Mouse (Mus musculus) neural tube, embryonic 11.5 days (tissue): ENCODE measurements around the gene Ppp1r15a. TPM values are rescaled to one million over a fixed set of nuclear protein-coding genes. Genes with fewer than 3 reads are reported as not detected.

Experiments
- ATAC-seq: fragments of 200-750 bp; cut with Nextera tagmentation; 2 replicates; pipeline ENCODE4 v1.8.0; 2017; ENCODE audit warnings: moderate number of reproducible peaks, mild to moderate bottlenecking, moderate TSS enrichment, moderate library complexity; ENCODE audit not compliant: insufficient read depth, low FRiP score, low TSS enrichment
- DNase-seq: peaks from one replicate; pipeline ENCODE4 v3.0.0-alpha.2; 2015; ENCODE audit warnings: low spot score
- H3K27ac ChIP-seq: fragments of 300-500 bp; sonication (generic); 2 replicates; pipeline ENCODE4 v1.5.1; 2014; ENCODE audit warnings: low read depth, mild to moderate bottlenecking, low read length
- H3K27me3 ChIP-seq: fragments of 300-500 bp; sonication (generic); 2 replicates; pipeline ENCODE4 v1.6.1; 2014; ENCODE audit warnings: mild to moderate bottlenecking, low read length, mixed read lengths; ENCODE audit not compliant: control insufficient read depth, insufficient read depth
- H3K36me3 ChIP-seq: fragments of 300-500 bp; sonication (generic); 2 replicates; pipeline ENCODE4 v1.6.1; 2014; ENCODE audit warnings: mild to moderate bottlenecking, low read length, moderate library complexity, mixed read lengths; ENCODE audit not compliant: control insufficient read depth, insufficient read depth
- H3K4me1 ChIP-seq: fragments of 300-500 bp; sonication (generic); 2 replicates; pipeline ENCODE4 v1.6.1; 2014; ENCODE audit warnings: low read length, mixed read lengths; ENCODE audit not compliant: control insufficient read depth, insufficient read depth
- H3K4me2 ChIP-seq: fragments of 300-500 bp; sonication (generic); 2 replicates; pipeline ENCODE4 v1.6.1; 2014; ENCODE audit warnings: low read depth, mild to moderate bottlenecking, moderate library complexity
- H3K4me3 ChIP-seq: fragments of 300-500 bp; sonication (generic); 2 replicates; pipeline ENCODE4 v1.5.1; 2014; ENCODE audit warnings: low read depth, low read length
- H3K9ac ChIP-seq: fragments of 300-500 bp; sonication (generic); 2 replicates; pipeline ENCODE4 v1.6.1; 2014; ENCODE audit warnings: mild to moderate bottlenecking, low read length
- H3K9me3 ChIP-seq: fragments of 300-500 bp; sonication (generic); 2 replicates; pipeline ENCODE4 v1.6.1; 2016; ENCODE audit warnings: low read length; ENCODE audit not compliant: control insufficient read depth
- WGBS: fragments of 180-500 bp; shearing (Covaris S2); extraction: QIAGEN DNeasy Blood & Tissue Kit; methylation state at CpG from one replicate; pipeline ENCODE4 v1.1.7; 2014; 5-methylcytosine and 5-hydroxymethylcytosine counted together
- polyA plus RNA-seq: library from polyadenylated mRNA; unstranded; fragments of >200 nt; fragmentation: Nextera tagmentation; extraction: Ambion mirVana; gene quantifications from 2 replicates; pipeline ENCODE4 v1.2.1, GENCODE M21; 2014

Gene Ppp1r15a
- polyA plus RNA-seq, 1 experiment from 2014 or later, result 17.7 TPM

DNA sequence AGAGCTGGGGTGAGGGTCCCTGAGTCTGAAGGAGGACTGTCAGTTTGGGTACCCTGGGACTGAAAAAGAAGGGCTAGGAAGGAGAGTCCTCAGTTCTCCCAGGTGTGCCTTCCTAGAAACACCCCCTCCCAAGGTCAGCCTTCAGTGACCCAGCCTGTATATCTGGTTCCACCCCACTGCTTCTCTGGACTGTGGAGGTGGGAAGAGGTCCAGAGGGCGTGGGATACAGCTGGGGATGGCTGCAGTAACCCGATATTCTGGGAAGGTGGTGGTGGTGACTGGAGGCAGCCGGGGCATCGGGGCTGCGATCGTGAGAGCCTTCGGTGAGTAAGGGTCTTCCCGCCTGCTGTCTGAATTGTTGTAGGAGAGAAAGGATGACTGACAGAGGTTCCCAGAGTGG is 28.7 kb upstream of the Ppp1r15a start, which contains the start of gene Hsd17b14:
Hsd17b14 (plus strand) TSS at position 150 of the 400 bp plus-strand sequence.
- Histone ChIP-seq H3K9me3 (no peaks in the 10 kb centered on the region), H3K27me3 (no peaks in the 10 kb centered on the region), H3K4me2 (no peak within 1 kb of the TSS), H3K4me1 (no peaks in the 10 kb centered on the region), H3K4me3 (no peak within 1 kb of the TSS), H3K27ac (no peak within 1 kb of the TSS), H3K9ac (no peak within 1 kb of the TSS), H3K36me3 (no peaks in the 10 kb centered on the region)
- DNase-seq (no peak), ATAC-seq (no peak)
- 40% methylated on average over 8 of the region's 8 CpGs for WGBS

DNA sequence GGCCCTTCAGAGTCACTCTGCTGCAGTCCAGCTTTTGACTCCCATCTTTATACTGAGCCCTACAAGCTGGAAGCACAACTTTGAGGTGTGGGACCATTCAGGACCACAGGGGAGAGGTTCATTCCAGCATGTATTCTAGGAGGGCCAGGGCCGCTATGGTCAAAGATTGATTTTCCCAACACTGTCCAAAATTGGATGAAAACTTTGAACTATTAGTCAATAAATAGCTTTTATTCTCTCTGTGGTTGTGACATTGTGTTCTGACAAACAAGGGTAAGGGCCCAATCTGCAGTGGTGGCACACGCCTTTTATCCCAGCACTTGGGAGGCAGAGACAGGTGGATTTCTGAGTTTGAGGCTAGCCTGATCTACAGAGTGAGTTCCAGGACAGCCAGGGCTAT is 27.9 kb upstream of the Ppp1r15a start:
- Histone ChIP-seq H3K4me2 (no peak overlapping the region), H3K27ac (no peak overlapping the region), H3K9me3 (no peaks in the 10 kb centered on the region), H3K36me3 (no peaks in the 10 kb centered on the region), H3K4me3 (no peak overlapping the region), H3K27me3 (no peaks in the 10 kb centered on the region), H3K9ac (no peak overlapping the region), H3K4me1 (no peaks in the 10 kb centered on the region)
- 92% methylated on average over 2 of the region's 2 CpGs for WGBS
- ATAC-seq (no peak), DNase-seq (no peak)

DNA sequence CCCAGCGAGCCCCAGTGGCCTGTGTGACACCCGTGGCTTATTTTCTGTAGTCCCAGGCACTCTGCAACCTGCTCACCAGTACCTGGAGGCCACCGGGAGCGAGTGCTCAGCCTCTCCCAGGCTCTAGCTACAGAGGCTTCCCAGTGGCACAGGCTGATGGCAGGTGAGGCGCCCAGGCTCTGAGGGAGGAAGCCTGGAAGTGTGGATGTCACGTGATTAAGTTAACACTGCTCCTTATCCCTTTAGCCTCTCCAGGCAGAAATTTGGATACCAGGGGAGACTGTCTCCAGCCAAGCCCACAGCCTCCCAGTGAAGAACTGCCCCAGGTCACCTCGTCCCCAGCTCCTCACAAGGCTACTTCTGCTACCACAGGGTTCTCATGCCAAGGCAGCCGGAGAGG is 27.5 kb upstream of the Ppp1r15a start:
- no peak overlapping the region for H3K27ac ChIP-seq
- no peak overlapping the region for H3K4me2 ChIP-seq
- H3K4me3 ChIP-seq, result no peak overlapping the region
- H3K36me3 ChIP-seq, result no peaks in the 10 kb centered on the region
- DNase-seq, result no peak
- H3K27me3 ChIP-seq, result no peaks in the 10 kb centered on the region
- 67% methylated on average over 8 of the region's 8 CpGs for WGBS
- H3K9ac ChIP-seq, result no peak overlapping the region
- no peak for ATAC-seq
- H3K4me1 ChIP-seq, result no peaks in the 10 kb centered on the region
- H3K9me3 ChIP-seq, result no peaks in the 10 kb centered on the region

DNA sequence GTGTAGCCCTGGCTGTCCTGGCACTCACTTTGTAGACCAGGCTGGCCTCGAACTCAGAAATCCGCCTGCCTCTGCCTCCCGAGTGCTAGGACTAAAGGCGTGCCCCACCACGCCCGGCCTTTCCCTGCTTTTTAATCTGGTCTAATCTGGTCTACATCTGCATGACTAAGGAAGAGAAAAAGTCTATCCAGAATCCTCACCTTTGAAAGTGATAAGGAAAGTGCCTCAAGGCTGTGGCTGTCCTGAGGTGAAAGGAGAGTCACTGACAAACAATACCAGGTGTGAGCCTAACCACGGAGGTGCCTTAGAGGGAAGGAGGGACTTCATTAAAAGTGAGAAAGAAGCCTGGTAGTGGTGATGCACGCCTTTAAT is 25.4 kb upstream of the Ppp1r15a start:
- Histone ChIP-seq H3K27ac (no peak overlapping the region), H3K36me3 (no peaks in the 10 kb centered on the region), H3K4me2 (no peak overlapping the region), H3K9ac (no peak overlapping the region), H3K9me3 (no peaks in the 10 kb centered on the region), H3K4me1 (no peaks in the 10 kb centered on the region), H3K27me3 (no peaks in the 10 kb centered on the region), H3K4me3 (no peak overlapping the region)
- DNase-seq (no peak), ATAC-seq (no peak)
- 83% methylated on average over 8 of the region's 8 CpGs for WGBS

DNA sequence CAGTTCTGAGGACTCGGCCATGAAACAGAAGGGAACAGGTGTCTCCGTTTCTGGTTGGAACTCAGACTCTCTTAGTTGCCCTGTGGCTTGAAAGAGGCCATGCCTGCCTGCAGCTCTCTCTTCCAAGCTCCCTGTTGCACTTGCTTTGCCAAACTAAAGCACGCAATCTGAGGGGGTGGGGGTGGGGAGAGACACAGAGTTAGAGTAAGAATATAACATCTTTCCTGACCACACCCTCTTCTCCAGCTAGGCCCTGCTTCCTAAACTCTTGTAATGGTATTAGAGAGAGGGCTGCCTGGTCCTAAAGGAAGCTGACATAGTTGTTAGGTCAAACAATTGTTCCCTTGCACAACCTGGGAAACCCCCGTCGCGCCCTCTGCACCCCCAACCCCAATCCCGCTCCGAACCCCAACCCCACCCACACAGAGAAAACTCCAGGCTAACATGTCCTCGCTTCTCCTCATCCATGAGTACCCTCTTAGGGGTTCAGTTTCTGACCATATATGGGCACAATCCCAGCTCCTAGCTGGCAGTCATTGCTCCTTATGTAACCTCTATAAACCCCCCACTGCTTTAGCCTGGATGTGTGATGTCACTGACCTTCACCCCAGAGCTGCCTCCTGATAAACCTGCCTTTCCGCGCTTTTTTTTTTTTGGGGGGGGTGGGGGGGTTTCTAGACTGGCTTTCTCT is 24.9 kb upstream of the Ppp1r15a start:
- Histone ChIP-seq H3K4me1 (no peaks in the 10 kb centered on the region), H3K4me2 (no peak overlapping the region), H3K4me3 (no peak overlapping the region), H3K9ac (no peak overlapping the region), H3K27me3 (no peaks in the 10 kb centered on the region), H3K27ac (no peak overlapping the region), H3K36me3 (no peaks in the 10 kb centered on the region), H3K9me3 (no peaks in the 10 kb centered on the region)
- ATAC-seq, result no peak
- WGBS, result 77% methylated on average over 11 of the region's 11 CpGs
- DNase-seq, result no peak

DNA sequence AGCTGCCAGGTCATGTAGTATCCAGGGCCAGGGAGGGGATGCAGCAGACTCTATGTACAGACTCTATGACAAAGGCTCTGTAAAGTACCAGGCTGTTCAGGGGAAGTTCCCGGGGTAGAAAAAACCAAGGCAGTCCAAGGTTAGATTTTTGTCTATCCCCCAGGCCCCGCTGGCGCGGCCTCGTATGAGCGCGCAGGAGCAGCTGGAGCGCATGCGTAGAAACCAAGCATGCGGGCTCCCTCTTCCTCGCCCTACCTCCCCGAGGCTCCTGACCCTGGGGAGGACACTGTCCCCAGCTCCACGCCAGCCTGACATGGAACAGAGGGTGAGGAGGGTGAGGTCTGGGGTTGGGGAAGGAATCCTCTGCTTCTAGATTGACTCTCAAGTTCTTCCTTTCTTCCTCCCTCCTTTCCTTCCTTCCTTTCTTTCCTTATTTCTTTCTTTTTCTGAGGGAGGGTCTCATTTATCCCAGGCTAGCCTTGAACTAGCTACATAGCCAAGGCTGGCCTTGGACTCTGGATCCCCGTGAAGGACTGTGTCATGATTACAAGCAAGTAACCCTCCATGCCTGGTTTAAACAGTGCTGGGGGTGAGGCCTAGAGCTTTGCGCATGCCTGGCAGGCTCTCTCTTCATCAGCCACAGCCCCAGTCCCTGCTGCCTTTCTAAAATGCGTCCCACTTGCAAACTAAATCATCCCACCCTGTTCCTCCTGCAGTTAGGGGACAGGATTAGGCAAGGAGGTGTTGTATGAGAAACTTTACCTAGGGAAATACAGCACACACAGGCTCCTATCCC is 23.8 kb upstream of the Ppp1r15a start:
- no peak overlapping the region for H3K27ac ChIP-seq
- no peaks in the 10 kb centered on the region for H3K9me3 ChIP-seq
- ATAC-seq (no peak), DNase-seq (no peak)
- H3K4me1 ChIP-seq, result no peaks in the 10 kb centered on the region
- 89% methylated on average over 16 of the region's 16 CpGs for WGBS
- H3K27me3 ChIP-seq, result no peaks in the 10 kb centered on the region
- H3K36me3 ChIP-seq, result no peaks in the 10 kb centered on the region
- H3K4me3 ChIP-seq, result no peak overlapping the region
- H3K4me2 ChIP-seq, result no peak overlapping the region
- no peak overlapping the region for H3K9ac ChIP-seq

DNA sequence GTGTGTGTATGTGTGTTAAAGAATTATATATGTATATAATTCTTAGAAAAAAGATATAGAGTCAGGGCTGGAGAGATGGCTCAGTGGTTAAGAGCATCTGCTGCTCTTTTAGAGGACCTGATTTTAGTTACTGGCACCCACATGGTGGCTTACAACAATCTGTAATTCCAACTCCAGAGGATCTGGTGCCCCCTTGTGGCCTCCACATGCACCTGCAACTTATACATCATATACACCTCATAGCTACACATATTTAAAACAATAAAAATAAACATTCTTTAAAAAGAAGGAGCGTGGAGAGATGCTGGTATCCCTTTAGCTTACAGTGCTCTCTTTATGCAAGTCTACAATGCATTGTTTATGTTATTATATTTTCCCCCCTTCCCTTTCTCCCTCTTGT is 18.5 kb upstream of the Ppp1r15a start:
- no peaks in the 10 kb centered on the region for H3K36me3 ChIP-seq
- no peaks in the 10 kb centered on the region for H3K4me1 ChIP-seq
- ATAC-seq, result no peak
- H3K27me3 ChIP-seq, result no peaks in the 10 kb centered on the region
- H3K9me3 ChIP-seq, result no peaks in the 10 kb centered on the region
- H3K9ac ChIP-seq, result no peak overlapping the region
- H3K27ac ChIP-seq, result no peak overlapping the region
- no peak overlapping the region for H3K4me2 ChIP-seq
- no peak for DNase-seq
- no peak overlapping the region for H3K4me3 ChIP-seq
- WGBS, result 73% methylated on average over 1 of the region's 1 CpGs

DNA sequence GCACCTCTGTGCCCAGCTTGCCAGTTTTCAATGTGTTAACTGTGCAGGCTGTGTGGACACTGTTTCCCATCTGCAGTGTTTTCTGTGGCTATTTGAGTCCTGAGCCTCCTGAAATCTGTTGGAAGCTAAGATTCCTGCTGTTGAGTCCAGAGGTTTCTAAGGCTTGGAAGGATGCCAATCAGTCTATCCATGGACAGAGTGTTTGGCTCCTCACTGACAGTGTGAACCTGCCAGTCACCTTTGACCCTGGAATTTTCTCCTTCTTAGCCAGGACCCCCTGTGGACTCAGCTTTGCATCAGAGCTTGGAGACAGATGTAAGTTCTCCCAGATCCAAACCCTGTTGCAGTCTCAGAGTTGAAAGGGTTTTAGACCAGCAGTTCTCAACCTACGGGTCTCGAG is 14.1 kb upstream of the Ppp1r15a start:
- Histone ChIP-seq H3K4me1 (no peaks in the 10 kb centered on the region), H3K9me3 (no peaks in the 10 kb centered on the region)
- WGBS, result 80% methylated on average over 2 of the region's 2 CpGs

DNA sequence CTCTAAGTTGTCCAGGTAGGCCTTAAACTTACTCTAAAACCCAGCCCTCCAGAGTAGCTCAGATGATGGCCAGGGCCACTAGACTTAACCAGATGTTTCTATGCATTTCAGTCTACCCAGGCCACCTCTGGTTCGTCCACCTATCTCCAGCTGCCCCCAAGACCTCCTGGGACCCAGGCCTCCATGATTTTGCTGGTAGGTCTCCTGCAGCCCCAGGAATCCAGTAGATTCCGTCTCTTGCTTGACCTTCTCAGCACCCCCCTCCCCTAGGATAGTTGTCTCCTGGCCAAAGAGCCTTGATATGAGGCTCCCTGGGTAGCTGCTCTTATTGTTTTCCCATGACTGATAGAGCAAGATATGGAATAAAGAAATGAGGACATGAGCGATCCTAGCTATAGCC is 13.0 kb upstream of the Ppp1r15a start:
- no peaks in the 10 kb centered on the region for H3K4me1 ChIP-seq
- no peaks in the 10 kb centered on the region for H3K36me3 ChIP-seq
- no peak overlapping the region for H3K9ac ChIP-seq
- ATAC-seq, result no peak
- no peaks in the 10 kb centered on the region for H3K27me3 ChIP-seq
- no peak overlapping the region for H3K27ac ChIP-seq
- H3K9me3 ChIP-seq, result no peaks in the 10 kb centered on the region
- H3K4me2 ChIP-seq, result no peak overlapping the region
- 86% methylated on average over 3 of the region's 3 CpGs for WGBS
- no peak overlapping the region for H3K4me3 ChIP-seq
- DNase-seq, result no peak

More for the DNA sequence above, 14.1 kb upstream of the Ppp1r15a start:
- H3K27ac ChIP-seq, result no peak overlapping the region
- no peak overlapping the region for H3K9ac ChIP-seq
- ATAC-seq (no peak), DNase-seq (no peak)
- H3K4me3 ChIP-seq, result no peak overlapping the region
- H3K27me3 ChIP-seq, result no peaks in the 10 kb centered on the region
- no peak overlapping the region for H3K4me2 ChIP-seq
- H3K36me3 ChIP-seq, result no peaks in the 10 kb centered on the region
